Mouse (Mus musculus) stomach, postnatal 0 days (tissue): ENCODE measurements at regions not wholly inside any gene's neighbourhood (a gene's known extent, or its start where the extent isn't known, plus 50 kb on each side); places are given as distances from the start of the nearest gene placed in this dataset.
A peak's percentile ranks its signal among the peaks of the same experiment; 100 is the strongest.

Experiments
- ATAC-seq: fragments of 200-750 bp; cut with Nextera tagmentation; 2 replicates; pipeline ENCODE4 v1.8.0; 2017; ENCODE audit not compliant: low FRiP score, low TSS enrichment
- DNase-seq: peaks from one replicate; pipeline ENCODE4 v3.0.0-alpha.2; 2016; ENCODE audit warnings: low spot score
- H3K27ac ChIP-seq: fragments of 300-500 bp; sonication (generic); replicated peaks from 2 replicates; pipeline ENCODE4 v1.5.1; 2014; ENCODE audit warnings: mild to moderate bottlenecking, control low read depth
- H3K27me3 ChIP-seq: fragments of 300-500 bp; sonication (generic); 2 replicates; pipeline ENCODE4 v1.6.1; 2014; ENCODE audit warnings: low read length; ENCODE audit not compliant: control insufficient read depth, insufficient read depth
- H3K36me3 ChIP-seq: fragments of 300-500 bp; sonication (generic); 2 replicates; pipeline ENCODE4 v1.6.1; 2014; ENCODE audit warnings: low read length, mixed read lengths; ENCODE audit not compliant: control insufficient read depth, insufficient read depth
- H3K4me1 ChIP-seq: fragments of 300-500 bp; sonication (generic); replicated peaks from 2 replicates; pipeline ENCODE4 v1.6.1; 2014; ENCODE audit warnings: antibody characterized with exemption; ENCODE audit not compliant: control insufficient read depth, insufficient read depth
- H3K4me2 ChIP-seq: fragments of 300-500 bp; sonication (generic); replicated peaks from 2 replicates; pipeline ENCODE4 v1.6.1; 2014; ENCODE audit warnings: low read depth, mild to moderate bottlenecking, control low read depth, moderate library complexity
- H3K4me3 ChIP-seq: fragments of 300-500 bp; sonication (generic); 2 replicates; pipeline ENCODE4 v1.5.1; 2014; ENCODE audit warnings: low read depth, low read length, control low read depth
- H3K9ac ChIP-seq: fragments of 300-500 bp; sonication (generic); 2 replicates; pipeline ENCODE4 v1.6.1; 2014; ENCODE audit warnings: mild to moderate bottlenecking, low read length, control low read depth, mixed read lengths
- H3K9me3 ChIP-seq: fragments of 300-500 bp; sonication (generic); 2 replicates; pipeline ENCODE4 v1.6.1; 2016; ENCODE audit warnings: low read length; ENCODE audit not compliant: control insufficient read depth
- CTCF ChIP-seq: IDR thresholded peaks from 2 replicates; pipeline ENCODE4 v1.5.1; 2016; ENCODE audit warnings: antibody characterized with exemption, low read depth, mild to moderate bottlenecking, moderate library complexity
- EP300 ChIP-seq: optimal IDR thresholded peaks from 2 replicates; pipeline ENCODE3; 2016; ENCODE audit warnings: antibody characterized with exemption
- WGBS: fragments of 180-500 bp; shearing (Covaris S2); extraction: QIAGEN DNeasy Blood & Tissue Kit; methylation state at CpG from one replicate; pipeline ENCODE4 v1.1.7; 2014; 5-methylcytosine and 5-hydroxymethylcytosine counted together

GRCm38 (mm10) chr5:17127501-17127900, 245.5 kb upstream of the Speer4f2 start:
- Histone ChIP-seq H3K27me3 (no peaks in the 10 kb centered on the region), H3K27ac (no peak overlapping the region), H3K36me3 (no peaks in the 10 kb centered on the region), H3K4me1 (no peaks in the 10 kb centered on the region), H3K4me2 (no peak overlapping the region), H3K9ac (no peak overlapping the region), H3K9me3 (no peaks in the 10 kb centered on the region), H3K4me3 (no peak overlapping the region)
- TF ChIP-seq CTCF (no peak), EP300 (no peak)
- DNase-seq: no peak
- no peak for ATAC-seq
- WGBS: 79% methylated on average over 4 of the region's 4 CpGs

DNA sequence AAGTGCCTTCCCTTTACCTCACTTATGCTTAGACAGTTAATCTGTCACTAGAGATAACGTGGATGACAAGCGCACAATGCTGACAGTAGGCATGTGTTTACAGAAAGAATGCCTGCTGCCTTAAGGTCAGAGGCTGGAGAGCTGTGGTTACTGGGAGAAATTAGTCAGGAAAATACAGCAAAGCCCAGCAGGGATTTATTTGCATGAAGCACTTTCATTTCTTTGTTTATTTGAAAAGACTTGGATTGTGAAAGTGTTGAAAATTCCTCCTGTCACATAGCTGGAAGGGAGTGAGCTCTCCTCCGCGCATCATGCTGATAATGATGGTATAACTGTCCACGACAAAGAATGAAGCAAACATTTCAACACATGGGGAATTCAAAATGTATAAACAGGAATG, 237.5 kb upstream of the Speer4f2 start:
- no peak overlapping the region for H3K9ac ChIP-seq
- no peaks in the 10 kb centered on the region for H3K4me1 ChIP-seq
- no peaks in the 10 kb centered on the region for H3K27me3 ChIP-seq
- H3K36me3 ChIP-seq: no peaks in the 10 kb centered on the region
- H3K4me2 ChIP-seq: no peak overlapping the region
- H3K27ac ChIP-seq: no peak overlapping the region
- WGBS: 18% methylated on average over 5 of the region's 5 CpGs
- DNase-seq (no peak), ATAC-seq (no peak)
- no peaks in the 10 kb centered on the region for H3K9me3 ChIP-seq
- TF ChIP-seq EP300 (no peak), CTCF (no peak)
- no peak overlapping the region for H3K4me3 ChIP-seq

DNA sequence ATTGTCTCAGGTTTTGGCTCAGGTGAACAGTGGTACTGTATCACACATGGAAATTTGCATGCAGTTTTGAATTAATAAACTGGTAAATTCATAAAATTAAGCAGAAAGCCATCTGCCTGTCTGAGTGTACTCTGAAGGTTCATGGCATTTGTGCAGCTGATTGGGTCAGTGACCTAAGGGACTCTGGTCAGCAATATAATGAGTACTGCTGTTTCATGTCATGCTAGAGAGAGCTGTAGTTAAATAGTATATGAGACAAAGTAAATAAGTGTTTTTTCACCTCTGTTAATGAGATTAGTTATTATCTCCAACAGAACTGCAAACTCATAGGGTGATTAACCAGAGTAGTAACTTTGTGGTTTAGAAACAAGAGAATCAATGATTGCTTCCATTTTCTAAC, 231.4 kb upstream of the Speer4f2 start:
- no peaks in the 10 kb centered on the region for H3K36me3 ChIP-seq
- H3K4me3 ChIP-seq: no peak overlapping the region
- H3K9ac ChIP-seq: no peak overlapping the region
- H3K27me3 ChIP-seq: no peaks in the 10 kb centered on the region
- H3K4me1 ChIP-seq: no peaks in the 10 kb centered on the region
- H3K4me2 ChIP-seq: no peak overlapping the region
- TF ChIP-seq EP300 (no peak), CTCF (no peak)
- 0 out of 2 replicates have a peak, but pooled peaks have one; percentile 59 for ATAC-seq
- DNase-seq: no peak
- H3K27ac ChIP-seq: no peak overlapping the region
- no peaks in the 10 kb centered on the region for H3K9me3 ChIP-seq

GRCm38 (mm10) chr5:17174562-17174961, 198.4 kb upstream of the Speer4f2 start:
- 93% methylated on average over 2 of the region's 2 CpGs for WGBS

DNA sequence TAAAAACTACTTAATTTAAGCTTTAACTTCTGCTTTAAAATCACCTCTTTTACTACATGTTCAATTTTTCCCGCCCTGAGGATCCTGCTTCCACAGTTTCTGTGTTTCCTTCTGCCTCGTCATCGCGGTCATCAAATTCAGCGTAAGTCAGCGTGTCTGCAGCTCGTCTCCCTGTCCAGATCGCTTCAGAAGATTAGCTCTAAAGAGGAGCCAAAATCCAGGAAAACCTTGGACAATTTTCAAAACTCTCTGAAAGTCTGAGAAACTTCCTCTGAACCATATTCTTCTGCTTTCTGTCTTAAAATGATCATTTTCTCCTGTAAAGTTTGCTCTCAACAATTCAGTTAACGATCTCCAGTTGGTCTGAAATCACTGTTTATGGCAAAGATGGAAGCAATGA, 196.2 kb upstream of the Speer4f2 start:
- no peak for DNase-seq
- Histone ChIP-seq H3K9ac (no peak overlapping the region), H3K27me3 (no peaks in the 10 kb centered on the region), H3K4me1 (no peaks in the 10 kb centered on the region), H3K27ac (no peak overlapping the region), H3K36me3 (no peaks in the 10 kb centered on the region), H3K9me3 (no peaks in the 10 kb centered on the region), H3K4me2 (no peak overlapping the region), H3K4me3 (no peak overlapping the region)
- no peak for ATAC-seq
- no peak for TF ChIP-seq EP300
- no peak for TF ChIP-seq CTCF
- 65% methylated on average over 9 of the region's 9 CpGs for WGBS

More at GRCm38 (mm10) chr5:17174562-17174961, 198.4 kb upstream of the Speer4f2 start:
- Histone ChIP-seq H3K4me1 (no peaks in the 10 kb centered on the region), H3K9me3 (no peaks in the 10 kb centered on the region), H3K4me3 (no peak overlapping the region), H3K9ac (no peak overlapping the region), H3K4me2 (no peak overlapping the region), H3K27me3 (no peaks in the 10 kb centered on the region), H3K36me3 (no peaks in the 10 kb centered on the region), H3K27ac (no peak overlapping the region)
- TF ChIP-seq CTCF: no peak
- no peak for TF ChIP-seq EP300
- ATAC-seq (no peak), DNase-seq (no peak)

DNA sequence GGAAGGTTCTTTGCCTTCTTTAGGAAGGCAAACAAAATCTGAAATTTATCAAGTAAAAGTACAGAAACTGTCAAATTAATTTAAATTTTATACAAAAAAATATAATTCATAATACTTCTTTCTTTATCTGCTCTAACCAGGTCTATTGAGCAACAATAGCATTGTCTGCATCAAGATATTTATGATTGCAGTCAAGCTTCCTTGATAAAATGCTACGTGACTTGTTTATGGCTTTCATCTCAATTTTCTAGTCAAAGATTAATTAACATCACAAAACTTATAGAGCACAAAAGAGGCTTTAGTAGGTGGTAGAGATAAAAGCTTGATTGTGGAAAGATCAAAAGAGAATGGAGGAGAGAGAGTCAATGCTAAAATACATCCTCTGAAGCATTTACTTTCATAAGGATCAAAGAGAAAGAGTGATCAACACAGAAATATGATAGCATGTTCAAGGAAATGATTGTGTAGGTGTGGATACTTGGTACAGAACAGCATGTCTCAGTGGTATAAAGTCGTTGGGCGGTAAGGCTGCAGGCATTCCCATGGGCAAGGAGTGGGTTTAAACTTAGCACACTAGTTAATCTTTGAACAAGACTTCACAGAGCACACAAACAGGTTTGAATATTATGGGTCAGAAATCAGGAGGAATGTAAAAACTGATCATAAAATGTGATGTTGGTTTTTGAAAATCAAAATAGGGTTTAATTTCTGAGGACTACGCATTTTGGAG, 164.3 kb upstream of the Speer4f2 start:
- ATAC-seq (no peak), DNase-seq (no peak)
- Histone ChIP-seq H3K4me3 (no peak overlapping the region), H3K4me1 (no peaks in the 10 kb centered on the region), H3K9me3 (no peaks in the 10 kb centered on the region), H3K27ac (no peak overlapping the region), H3K27me3 (no peaks in the 10 kb centered on the region), H3K9ac (no peak overlapping the region), H3K4me2 (no peak overlapping the region), H3K36me3 (no peaks in the 10 kb centered on the region)
- TF ChIP-seq EP300 (no peak), CTCF (no peak)
- WGBS: 72% methylated on average over 4 of the region's 4 CpGs
